Mouse (Mus musculus) spleen, adult 2 months (tissue): ENCODE data around the gene Wasl. TPM values are rescaled to one million over a fixed set of nuclear protein-coding genes. Genes with fewer than 3 reads are reported as not detected.

Source experiments
- DNase-seq, 2 experiments: peaks; one replicate each; pipeline versions ENCODE4 v3.0.0 to v3.0.0-alpha.2; 2012 to 2021; ENCODE audit warnings: low spot score in 2 of 2, low read depth in 1 of 2
- H3K27ac ChIP-seq: fragments of 200-500 bp; 2 replicates; pipeline ENCODE4 v1.5.1; 2012; ENCODE audit warnings: low read length, inconsistent platforms; ENCODE audit not compliant: insufficient read depth
- H3K27me3 ChIP-seq: fragments of 200-500 bp; 2 replicates; pipeline ENCODE4 v1.6.1; 2012; ENCODE audit warnings: mild to moderate bottlenecking, moderate library complexity, low read length, inconsistent platforms; ENCODE audit not compliant: control insufficient read depth, insufficient read depth
- H3K36me3 ChIP-seq: fragments of 200-500 bp; 2 replicates; pipeline ENCODE4 v1.6.1; 2012; ENCODE audit warnings: mild to moderate bottlenecking, low read length, inconsistent platforms; ENCODE audit not compliant: control insufficient read depth, insufficient read depth
- H3K4me1 ChIP-seq: fragments of 200-500 bp; 2 replicates; pipeline ENCODE4 v1.6.1; 2011; ENCODE audit warnings: inconsistent platforms; ENCODE audit not compliant: control insufficient read depth, insufficient read depth, insufficient read length
- H3K4me3 ChIP-seq: fragments of 200-500 bp; 2 replicates; pipeline ENCODE4 v1.5.1; 2011; ENCODE audit warnings: mild to moderate bottlenecking, inconsistent platforms; ENCODE audit not compliant: insufficient read depth, insufficient read length; ENCODE audit errors: extremely low read depth
- CTCF ChIP-seq: fragments of 200-500 bp; IDR thresholded peaks from 2 replicates; pipeline ENCODE4 v1.5.1; 2011; ENCODE audit warnings: mild to moderate bottlenecking, inconsistent platforms; ENCODE audit not compliant: insufficient read depth, insufficient read length, insufficient replicate concordance; ENCODE audit errors: extremely low read depth
- POLR2A ChIP-seq: fragments of 200-500 bp; IDR thresholded peaks from 2 replicates; pipeline ENCODE4 v1.6.1; 2011; ENCODE audit warnings: low read depth, low read length, inconsistent platforms
- WGBS: fragments of 180-500 bp; shearing (Covaris S2); methylation state at CpG from one replicate; pipeline ENCODE4 v1.1.7; 2018; 5-methylcytosine and 5-hydroxymethylcytosine counted together
- polyA plus RNA-seq: library from polyadenylated mRNA; depleted of rRNA; stranded (reverse); fragments of >200 nt; gene quantifications from 2 replicates; pipeline ENCODE4 v1.2.3, GENCODE M21; 2012

The Wasl gene
- polyA plus RNA-seq, 1 experiment: 22.3 TPM

DNA sequence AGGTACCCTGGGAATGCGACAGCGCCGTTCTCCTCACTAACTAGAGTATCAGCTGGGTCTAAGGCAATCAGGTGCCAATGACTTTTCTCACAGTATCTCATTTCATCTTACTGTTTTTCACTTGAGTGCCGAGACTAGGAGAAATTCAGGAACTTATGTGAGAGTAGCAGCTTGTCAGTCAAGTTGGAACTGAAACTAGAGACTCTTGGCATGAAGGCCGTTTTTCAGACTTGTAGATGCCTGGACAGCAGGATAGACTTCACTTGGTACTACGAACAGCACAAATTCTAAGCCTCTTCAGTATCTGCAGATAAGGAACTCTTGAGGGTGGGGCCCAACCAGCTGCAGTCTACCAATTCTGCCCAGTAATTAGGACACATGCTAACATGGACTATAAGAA lies 64.7 kb downstream of the Wasl start:
- TF ChIP-seq POLR2A: no peak
- no peak for TF ChIP-seq CTCF
- no peak overlapping the region for H3K4me3 ChIP-seq
- H3K36me3 ChIP-seq: no peaks in the 10 kb centered on the region
- WGBS: 71% methylated on average over 6 of the region's 6 CpGs
- DNase-seq: no peak
- no peak overlapping the region for H3K27ac ChIP-seq
- no peaks in the 10 kb centered on the region for H3K27me3 ChIP-seq
- no peaks in the 10 kb centered on the region for H3K4me1 ChIP-seq

- TF ChIP-seq POLR2A (no peak), CTCF (no peak)
- Histone ChIP-seq H3K36me3 (no peaks in the 10 kb centered on the region), H3K4me3 (no peak overlapping the region), H3K27ac (no peak overlapping the region), H3K27me3 (no peaks in the 10 kb centered on the region), H3K4me1 (no peaks in the 10 kb centered on the region)
- 95% methylated on average over 5 of the region's 5 CpGs for WGBS
- no peak for DNase-seq
Observed at GRCm38 (mm10) chr6:24599639-24600038, 65.2 kb downstream of the Wasl start.

DNA sequence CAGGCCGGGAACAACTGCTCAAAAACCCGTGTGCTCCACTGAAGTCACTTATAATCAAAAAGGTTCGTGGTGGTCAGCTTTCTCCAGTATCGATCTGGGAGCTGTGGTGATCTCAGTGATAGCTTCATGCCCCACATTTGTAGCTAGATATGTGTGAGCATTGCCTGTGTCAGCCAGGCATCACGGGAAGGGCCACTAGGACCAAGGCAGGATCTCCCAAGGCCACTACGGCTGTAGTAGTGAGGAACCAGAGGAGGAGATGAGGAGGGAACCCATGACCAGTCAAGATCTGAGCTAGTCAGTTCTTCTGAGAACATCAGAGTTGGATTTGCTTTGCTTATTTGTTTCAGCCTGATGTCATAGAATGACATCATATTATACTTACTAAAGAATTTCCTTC lies 65.6 kb downstream of the Wasl start:
- Histone ChIP-seq H3K4me1 (no peaks in the 10 kb centered on the region), H3K27ac (no peak overlapping the region), H3K4me3 (no peak overlapping the region), H3K27me3 (no peaks in the 10 kb centered on the region), H3K36me3 (no peaks in the 10 kb centered on the region)
- 94% methylated on average over 6 of the region's 6 CpGs for WGBS
- TF ChIP-seq CTCF (no peak), POLR2A (no peak)
- DNase-seq: no peak

- no peak within 1 kb of the TSS for H3K4me3 ChIP-seq
- no peaks in the 10 kb centered on the region for H3K4me1 ChIP-seq
- WGBS: 91% methylated on average over 10 of the region's 10 CpGs
- no peak for DNase-seq
- TF ChIP-seq POLR2A (no peak), CTCF (no peak)
- no peak within 1 kb of the TSS for H3K27ac ChIP-seq
- no peaks in the 10 kb centered on the region for H3K27me3 ChIP-seq
- no peaks in the 10 kb centered on the region for H3K36me3 ChIP-seq
Observed at GRCm38 (mm10) chr6:24597500-24597899, 67.3 kb downstream of the Wasl start, which contains the start of gene Lmod2. Gene Lmod2 (plus strand): TSS chr6:24597762.

DNA sequence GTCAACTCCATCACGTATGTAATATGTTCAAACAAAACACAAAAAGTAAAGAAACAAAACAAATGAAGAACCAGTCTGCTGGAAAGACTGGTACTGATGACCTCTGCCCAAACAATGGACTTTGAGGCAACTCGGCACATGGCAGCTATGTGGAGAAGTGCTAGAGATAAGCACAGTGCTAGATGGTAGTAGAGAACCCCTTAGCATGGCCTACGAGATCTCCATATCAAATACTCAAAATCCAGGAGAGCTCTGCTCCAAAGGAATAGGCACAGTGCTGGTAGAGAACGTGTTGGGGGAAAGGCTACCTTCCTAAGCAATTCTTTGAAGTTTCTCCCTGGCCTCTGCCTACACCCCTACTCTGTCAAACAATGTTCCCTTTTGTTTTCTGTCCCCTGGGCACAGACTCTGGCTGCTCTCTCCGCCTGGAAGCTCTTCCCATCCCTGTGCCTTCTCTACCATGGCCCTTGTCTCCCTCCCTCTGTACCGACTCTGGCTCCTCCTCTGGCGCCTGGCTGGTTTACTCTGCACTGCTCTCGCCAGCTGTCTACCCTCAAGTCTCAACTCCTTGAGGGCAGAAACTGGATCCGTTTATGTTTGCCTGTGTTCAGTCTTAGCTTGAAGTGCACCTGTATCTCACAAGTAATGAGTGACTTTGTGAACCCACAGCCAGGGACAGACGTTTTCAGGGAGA lies 73.1 kb downstream of the Wasl start:
- Histone ChIP-seq H3K4me1 (no peaks in the 10 kb centered on the region), H3K27me3 (no peaks in the 10 kb centered on the region), H3K27ac (no peak overlapping the region), H3K4me3 (no peak overlapping the region), H3K36me3 (no peaks in the 10 kb centered on the region)
- no peak for DNase-seq
- no peak for TF ChIP-seq POLR2A
- no peak for TF ChIP-seq CTCF
- 71% methylated on average over 10 of the region's 10 CpGs for WGBS

DNA sequence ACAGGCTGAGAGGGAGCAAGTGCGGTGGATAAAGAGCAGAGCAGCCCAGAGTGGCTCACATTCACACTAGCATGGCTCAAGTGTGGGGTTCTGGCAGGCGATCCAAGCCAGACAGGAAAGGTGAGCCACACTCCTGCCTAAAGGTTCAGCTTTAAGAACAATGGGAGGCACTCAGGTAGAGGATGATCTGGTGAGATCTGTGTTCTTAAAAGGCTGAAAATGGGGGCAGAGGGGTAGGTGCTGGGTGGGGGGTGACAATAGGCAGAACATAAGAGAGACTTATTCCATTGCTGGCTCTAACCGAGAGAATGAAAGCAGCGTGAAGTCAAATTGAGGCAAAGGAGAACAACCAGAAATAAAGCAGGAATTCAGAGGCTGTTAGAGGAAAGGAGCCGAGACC lies 74.5 kb downstream of the Wasl start:
- Histone ChIP-seq H3K27ac (no peak overlapping the region), H3K4me3 (no peak overlapping the region), H3K36me3 (no peaks in the 10 kb centered on the region), H3K4me1 (no peaks in the 10 kb centered on the region), H3K27me3 (no peaks in the 10 kb centered on the region)
- TF ChIP-seq CTCF: no peak
- no peak for DNase-seq
- 92% methylated on average over 5 of the region's 5 CpGs for WGBS

- H3K27me3 ChIP-seq: no peaks in the 10 kb centered on the region
- no peak for DNase-seq
Observed at GRCm38 (mm10) chr6:24586885-24587284, 77.9 kb downstream of the Wasl start.

More at GRCm38 (mm10) chr6:24586885-24587284, 77.9 kb downstream of the Wasl start:
- no peak for TF ChIP-seq POLR2A
- no peak for TF ChIP-seq CTCF
- 43% methylated on average over 3 of the region's 3 CpGs for WGBS
- Histone ChIP-seq H3K4me3 (no peak overlapping the region), H3K4me1 (no peaks in the 10 kb centered on the region), H3K27ac (no peak overlapping the region), H3K36me3 (no peaks in the 10 kb centered on the region)
